Mouse (Mus musculus) central nervous system, embryonic 18 days (tissue): ENCODE data around the gene Stk36. TPM values are rescaled to one million over a fixed set of nuclear protein-coding genes. Genes with fewer than 3 reads are reported as not detected.

Experiments
- polyA plus RNA-seq: library from polyadenylated mRNA; depleted of rRNA; stranded (reverse); fragments of >200 nt; gene quantifications from 2 replicates; pipeline ENCODE4 v1.2.3, GENCODE M21; 2012; rRNA removed

The Stk36 gene
- 17.6 and 19.2 TPM in 2 replicates for polyA plus RNA-seq

DNA sequence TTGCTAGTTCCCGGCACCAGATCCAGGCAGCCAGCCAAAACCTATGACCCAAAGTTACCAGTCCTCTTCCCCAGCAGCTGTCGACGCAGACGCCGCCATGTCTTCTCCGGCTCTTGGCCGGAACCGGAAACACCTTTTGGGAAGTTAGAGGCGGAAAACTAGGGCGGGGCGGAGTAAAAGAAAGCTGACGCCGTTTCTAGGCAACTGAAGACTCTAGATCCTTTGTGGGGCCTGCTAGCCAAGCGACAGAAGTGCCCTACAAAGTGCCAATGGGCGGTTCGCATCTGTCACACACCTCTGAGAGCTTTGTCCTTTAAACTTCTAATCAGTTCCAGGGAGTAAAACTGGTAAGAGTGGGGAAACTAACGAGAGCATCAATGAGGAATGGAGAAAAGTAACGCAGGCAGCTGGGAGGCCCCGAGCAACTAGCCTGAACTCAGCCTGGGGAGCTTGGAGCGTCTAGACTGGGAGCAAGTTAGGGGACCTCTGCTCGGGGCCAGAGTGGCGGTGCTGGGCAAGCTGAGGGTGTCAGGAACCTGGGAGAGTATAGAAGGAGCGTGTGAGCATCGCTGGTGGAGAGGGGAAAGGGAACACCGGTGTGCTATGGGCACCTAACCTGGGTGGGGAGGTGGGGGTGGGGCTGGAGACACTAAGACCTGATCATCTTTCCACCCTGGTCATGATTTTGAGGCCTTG is at the start of gene Stk36, which contains the start of gene Rnf25:
TSS of gene Stk36 (plus strand) at position 179 of the 696 bp plus-strand sequence.
TSS of gene Rnf25 (minus strand) at position 131 of the 696 bp plus-strand sequence.

DNA sequence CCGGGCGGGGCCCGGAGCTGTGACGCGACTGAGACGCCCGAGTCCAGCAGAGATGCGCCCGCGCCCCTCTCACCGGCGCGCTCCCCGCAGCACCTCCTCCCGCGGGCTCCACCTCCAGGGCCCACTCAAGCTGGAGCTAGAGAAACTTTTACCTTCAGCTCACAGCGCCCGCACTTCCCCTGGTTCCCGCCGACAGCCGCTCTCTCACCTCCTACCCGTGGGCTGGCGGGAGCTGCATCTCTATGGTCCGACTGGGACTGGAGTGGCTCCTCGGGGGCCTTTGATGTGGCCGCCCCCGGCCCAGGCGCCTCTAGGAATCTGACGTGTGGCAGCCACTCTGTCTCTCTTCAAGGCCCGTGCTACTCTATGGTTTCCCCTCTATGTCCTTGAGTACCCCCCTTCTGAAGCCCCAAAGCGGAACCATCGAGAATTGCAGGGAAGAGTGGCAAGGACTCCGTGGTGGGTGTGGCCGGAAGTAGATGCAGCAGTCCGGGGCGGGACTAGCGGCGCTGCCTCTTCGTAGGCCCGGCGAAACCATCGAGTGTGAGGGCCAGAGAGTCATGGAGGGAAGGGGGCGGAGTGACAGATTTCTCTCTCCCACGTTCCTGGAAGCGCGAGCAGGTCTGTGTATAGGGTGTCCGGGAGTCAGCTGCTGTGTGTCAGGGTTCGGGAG is 13.3 kb upstream of the Stk36 start, which contains the start of the genes Zfp142 and Bcs1l:
TSS of gene Zfp142 (minus strand) at position 474 of the 673 bp plus-strand sequence.
TSS of gene Bcs1l (plus strand) at position 517 of the 673 bp plus-strand sequence.

DNA sequence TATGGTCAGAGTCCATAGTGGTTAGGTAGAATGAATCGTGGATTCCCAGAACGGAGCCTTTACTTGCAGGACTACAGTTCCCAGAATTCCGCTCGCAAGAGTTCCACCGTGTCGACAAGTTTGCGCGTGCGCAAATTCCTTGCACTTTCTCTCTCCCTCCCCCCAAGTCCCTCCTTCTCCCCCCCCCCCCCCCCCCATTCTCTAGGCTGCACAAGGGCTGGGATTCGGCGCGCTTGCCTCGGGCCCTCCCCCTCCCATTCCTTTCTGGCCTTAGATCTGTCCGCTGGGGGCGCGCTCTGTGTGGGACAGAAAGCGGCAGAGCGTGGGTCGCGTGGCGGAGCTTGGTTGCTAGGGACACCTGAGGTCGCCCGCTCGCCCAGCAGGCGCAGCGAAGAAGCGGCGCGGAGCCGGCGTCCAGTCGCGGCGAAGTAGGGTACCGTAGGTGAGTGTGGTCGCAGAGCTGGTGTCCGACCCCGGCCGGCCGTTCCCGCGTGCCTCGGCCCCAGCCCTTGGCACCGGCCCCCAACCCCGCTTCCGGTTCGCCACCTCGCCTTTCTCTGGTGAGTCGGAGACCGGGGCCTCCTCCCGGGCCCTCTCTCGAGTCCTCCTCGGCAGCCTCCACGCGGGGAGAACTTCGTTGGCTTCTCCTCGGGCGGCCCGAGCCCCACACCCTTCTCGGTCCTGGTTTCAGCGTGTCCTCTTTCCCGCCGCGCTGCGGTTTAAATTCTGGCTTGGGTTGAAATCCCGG is 60.4 kb downstream of the Stk36 start, which contains the start of gene Ttll4:
TSS of gene Ttll4 (plus strand) at position 298 of the 748 bp plus-strand sequence.

Other genes with a start within 250 kb of the Stk36 start
- 2.4 and 2.9 TPM in 2 replicates for gene Catip, start 239.3 kb upstream of the Stk36 start, polyA plus RNA-seq
- gene Slc11a1, start 226.2 kb upstream of the Stk36 start, polyA plus RNA-seq: 1.6 and 1.8 TPM in 2 replicates
- gene Ctdsp1, start 209.9 kb upstream of the Stk36 start, polyA plus RNA-seq: 18.5 and 21.3 TPM in 2 replicates
- 0.22 and 0.28 TPM in 2 replicates for gene Vil1, start 192.1 kb upstream of the Stk36 start, polyA plus RNA-seq
- 47.5 and 47.7 TPM in 2 replicates for gene Cnot9, start 95.4 kb upstream of the Stk36 start, polyA plus RNA-seq
- 5.5 and 7.0 TPM in 2 replicates for gene Plcd4, start 58.6 kb upstream of the Stk36 start, polyA plus RNA-seq
- gene Usp37, start 57.2 kb upstream of the Stk36 start, polyA plus RNA-seq: 10.5 and 12.4 TPM in 2 replicates
- 18.7 and 20.5 TPM in 2 replicates for gene Zfp142, start 13.2 kb upstream of the Stk36 start, polyA plus RNA-seq
- 29.7 and 30.6 TPM in 2 replicates for gene Bcs1l, start 13.2 kb upstream of the Stk36 start, polyA plus RNA-seq
- 134 and 139 TPM in 2 replicates for gene Rnf25, start within 50 bp of the Stk36 start, polyA plus RNA-seq
- 29.7 and 31.8 TPM in 2 replicates for gene Ttll4, start 60.3 kb downstream of the Stk36 start, polyA plus RNA-seq
- 1.8 and 2.4 TPM in 2 replicates for gene Cyp27a1, start 112.1 kb downstream of the Stk36 start, polyA plus RNA-seq
- 0.04 and 0.44 TPM in 2 replicates for gene Prkag3, start 147.8 kb downstream of the Stk36 start, polyA plus RNA-seq
- 3.2 and 3.4 TPM in 2 replicates for gene Wnt6, start 170.4 kb downstream of the Stk36 start, polyA plus RNA-seq
- 0.17 and 0.52 TPM in 2 replicates for gene Wnt10a, start 190.1 kb downstream of the Stk36 start, polyA plus RNA-seq